In the genomic region with DNA sequence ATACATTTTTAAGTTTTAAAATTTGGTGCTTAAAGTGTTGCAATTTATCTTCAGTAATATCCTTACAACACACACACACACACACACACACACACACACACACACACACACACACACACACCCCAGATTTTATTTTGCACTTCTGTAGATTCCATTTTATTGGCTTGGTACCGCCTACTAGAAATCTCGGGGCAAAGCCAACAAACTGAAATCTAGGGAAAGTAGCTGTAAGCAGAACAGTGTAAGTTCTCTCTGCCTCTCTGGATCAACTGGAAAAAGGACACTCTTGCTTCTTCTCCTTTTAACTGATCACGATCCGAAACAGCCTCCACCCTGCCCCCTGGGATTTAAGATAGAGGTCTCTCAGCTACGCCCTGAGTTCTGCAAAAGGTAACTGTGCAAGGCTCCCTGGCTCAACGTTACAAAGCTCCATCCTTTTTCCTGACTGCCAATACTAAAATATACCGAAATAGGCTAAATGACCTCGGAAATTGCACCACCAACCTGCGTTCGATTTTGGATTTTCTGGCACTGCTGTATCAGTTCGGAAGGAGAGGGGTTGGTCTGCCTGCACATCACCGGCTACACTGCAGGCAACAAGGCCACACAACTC, we compare ENCODE assay signal across 9 mouse cellular contexts.
DNase-seq lines count a peak whose midpoint lies in the region; ATAC-seq and TF ChIP-seq lines count a peak whose summit lies in the region.
"Had no signal": no experiment of that assay in that cellular context is flagged by ENCODE, and none has a peak within 500 bp of the region (broad histone marks: within the 10 kb centered on the region; RNA-seq: fewer than 3 reads in every experiment).

No protein-coding gene starts in this region.

- no peaks in the 10 kb centered on the region for H3K27me3 ChIP-seq in kidney, adult 2 months (replicated peaks; ENCODE audit: control insufficient read depth, insufficient read depth, low read length)
- 0 out of 2 replicates have a peak, but pooled peaks cover 3% of the 10 kb centered on the region for H3K27me3 ChIP-seq in embryonic facial prominence, embryonic 12.5 days
- H3K27me3 ChIP-seq in midbrain, embryonic 14.5 days (ENCODE audit: control insufficient read depth, insufficient read depth, low read length), result no peaks in the 10 kb centered on the region
- H3K27me3 ChIP-seq in liver, postnatal 0 days (ENCODE audit: insufficient read depth, low read length), result peaks cover 15% of the 10 kb centered on the region

- peak overlapping the region; percentile 79 for H3K27ac ChIP-seq in kidney, adult 2 months (ENCODE audit: insufficient read depth, low read depth, low read length)
- H3K27ac ChIP-seq in embryonic facial prominence, embryonic 12.5 days, result no peak overlapping the region
- no peak overlapping the region for H3K27ac ChIP-seq in midbrain, embryonic 14.5 days (replicated peaks; ENCODE audit: low read depth, low read length)
- no peak overlapping the region for H3K27ac ChIP-seq in liver, postnatal 0 days (ENCODE audit: low read depth)
- H3K27ac ChIP-seq: liver, embryonic 14.5 days had no signal

- H3K4me2 ChIP-seq in embryonic facial prominence, embryonic 12.5 days (replicated peaks), result peak overlapping the region; percentile 82
- H3K4me2 ChIP-seq in midbrain, embryonic 14.5 days (ENCODE audit: low read length), result peak overlapping the region; percentile 98
- H3K4me2 ChIP-seq in liver, postnatal 0 days (ENCODE audit: low read depth, low read length), result no peak overlapping the region

- H3K9ac ChIP-seq in embryonic facial prominence, embryonic 12.5 days, result no peak overlapping the region; the same call in 1 of the 2 replicates
- H3K9ac ChIP-seq in midbrain, embryonic 14.5 days (replicated peaks; ENCODE audit: low read length), result no peak overlapping the region
- no peak overlapping the region for H3K9ac ChIP-seq in liver, postnatal 0 days (replicated peaks)
- H3K9ac ChIP-seq: liver, embryonic 14.5 days had no signal

- peak overlapping the region; percentile 21 for H3K4me3 ChIP-seq in kidney, adult 2 months (ENCODE audit: insufficient read depth, low read depth, low read length)
- no peak overlapping the region for H3K4me3 ChIP-seq in embryonic facial prominence, embryonic 12.5 days
- peak overlapping the region; percentile 47; the same call in 1 of the 2 replicates for H3K4me3 ChIP-seq in midbrain, embryonic 14.5 days (replicated peaks; ENCODE audit: low read depth, low read length)
- no peak overlapping the region for H3K4me3 ChIP-seq in liver, postnatal 0 days (ENCODE audit: low read depth, low read length)

- TF ChIP-seq POLR2A in kidney, adult 2 months (IDR thresholded peaks at IDR 0.05; ENCODE audit: low read depth, low read length), result no peak

- H3K4me1 ChIP-seq in kidney, adult 2 months (ENCODE audit: control insufficient read depth, insufficient read depth, low read length), result peaks cover 2% of the 10 kb centered on the region; the same call in 1 of the 2 replicates
- H3K4me1 ChIP-seq in embryonic facial prominence, embryonic 12.5 days, result peaks cover 24% of the 10 kb centered on the region; the same call in 1 of the 2 replicates
- H3K4me1 ChIP-seq in midbrain, embryonic 14.5 days (ENCODE audit: control insufficient read depth, insufficient read depth, low read length), result peaks cover 12% of the 10 kb centered on the region; the same call in 1 of the 2 replicates
- peaks cover 4% of the 10 kb centered on the region; the same call in 1 of the 2 replicates for H3K4me1 ChIP-seq in liver, postnatal 0 days (ENCODE audit: insufficient read depth)

- DNase-seq in kidney, adult 2 months, result peak; percentile 34
- DNase-seq in kidney, adult 9 months, result no peak
- DNase-seq in heart, postnatal 4 days, result peak; percentile 8
- no peak for DNase-seq in midbrain, embryonic 14.5 days
- DNase-seq in liver, postnatal 0 days, result no peak

- TF ChIP-seq CTCF in kidney, adult 2 months (conservative IDR thresholded peaks at IDR 0.05; ENCODE audit: insufficient read depth, insufficient read length, low read depth, low read length), result no peak
- no peak for TF ChIP-seq CTCF in liver, postnatal 0 days (IDR thresholded peaks at IDR 0.05; ENCODE audit: low read depth)

- 67% methylated on average over 12 of the region's 12 CpGs for WGBS in kidney, adult 2 months
- 30% methylated on average over 12 of the region's 12 CpGs for WGBS in embryonic facial prominence, embryonic 12.5 days
- 36% methylated on average over 12 of the region's 12 CpGs for WGBS in midbrain, embryonic 14.5 days
- WGBS in liver, postnatal 0 days (ENCODE audit: insufficient replicate concordance), result 55% methylated on average over 12 of the region's 12 CpGs

- ATAC-seq in embryonic facial prominence, embryonic 12.5 days (ENCODE audit: insufficient number of reproducible peaks, insufficient read depth, low FRiP score, low TSS enrichment), result no peak
- no peak for ATAC-seq in midbrain, embryonic 14.5 days (ENCODE audit: low FRiP score, low TSS enrichment)
- ATAC-seq in inflammation-experienced regulatory T-cells, adult 6 months, result no peak
- no peak for ATAC-seq in erythroid progenitor cell, adult 5-6 weeks (replicated peaks; ENCODE audit: low FRiP score, poor library complexity, severe bottlenecking)
- ATAC-seq in liver, postnatal 0 days, result no peak

- no peak for TF ChIP-seq EP300 in liver, postnatal 0 days (IDR thresholded peaks at IDR 0.05; ENCODE audit: low read depth)

- H3K36me3 ChIP-seq in kidney, adult 2 months (ENCODE audit: control insufficient read depth, insufficient read depth, low read length), result no peaks in the 10 kb centered on the region
- H3K36me3 ChIP-seq in embryonic facial prominence, embryonic 12.5 days, result no peaks in the 10 kb centered on the region
- H3K36me3 ChIP-seq in midbrain, embryonic 14.5 days (ENCODE audit: control insufficient read depth, insufficient read depth, low read length), result no peaks in the 10 kb centered on the region
- H3K36me3 ChIP-seq in liver, postnatal 0 days (replicated peaks; ENCODE audit: insufficient read depth, low read length), result no peaks in the 10 kb centered on the region

- no peaks in the 10 kb centered on the region for H3K9me3 ChIP-seq in embryonic facial prominence, embryonic 12.5 days
- H3K9me3 ChIP-seq in midbrain, embryonic 14.5 days (ENCODE audit: control insufficient read depth, low read length), result no peaks in the 10 kb centered on the region
- H3K9me3 ChIP-seq in liver, postnatal 0 days (ENCODE audit: low read length), result no peaks in the 10 kb centered on the region

Comparison
In these comparisons a context has a peak if more than half of its experiments do, and no peak if none do; other contexts are left out.
1. DNase-seq: peak in kidney, adult 2 months (single experiment) and heart, postnatal 4 days (single experiment); none in kidney, adult 9 months (single experiment), midbrain, embryonic 14.5 days (single experiment) and liver, postnatal 0 days (single experiment).
2. H3K4me3 ChIP-seq: peak in kidney, adult 2 months (single experiment) and midbrain, embryonic 14.5 days (single experiment); none in embryonic facial prominence, embryonic 12.5 days (single experiment) and liver, postnatal 0 days (single experiment).